Mouse (Mus musculus): ENCODE measurements around the gene Cxcl5.

The Cxcl5 gene

GRCm38 (mm10) chr5:90759077-90760065, at the start of gene Cxcl5:
Cxcl5 (plus strand) TSS chr5:90759360.
- DNase-seq (ENCODE audit: low spot score): no peak

DNA sequence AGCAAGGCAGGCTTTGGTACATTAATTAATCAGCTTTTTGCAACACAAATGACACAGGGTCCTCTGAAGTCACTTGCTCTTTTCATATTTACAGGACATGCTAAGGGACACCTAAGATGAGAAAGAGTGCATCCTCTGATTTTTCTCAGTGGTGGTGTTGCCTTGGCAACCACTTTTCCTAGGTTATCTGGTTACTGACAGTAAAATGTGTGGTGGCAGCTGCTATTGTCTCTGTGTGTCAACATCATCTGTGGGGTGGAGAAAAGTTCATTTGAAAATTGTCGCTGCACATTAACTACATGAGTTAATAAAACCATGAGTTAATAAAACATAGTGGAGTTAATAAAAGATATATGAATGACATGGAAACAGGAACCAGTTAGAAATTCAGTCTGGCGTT, 47.8 kb upstream of the Cxcl5 start:
- no peak for DNase-seq (ENCODE audit: low spot score)

DNA sequence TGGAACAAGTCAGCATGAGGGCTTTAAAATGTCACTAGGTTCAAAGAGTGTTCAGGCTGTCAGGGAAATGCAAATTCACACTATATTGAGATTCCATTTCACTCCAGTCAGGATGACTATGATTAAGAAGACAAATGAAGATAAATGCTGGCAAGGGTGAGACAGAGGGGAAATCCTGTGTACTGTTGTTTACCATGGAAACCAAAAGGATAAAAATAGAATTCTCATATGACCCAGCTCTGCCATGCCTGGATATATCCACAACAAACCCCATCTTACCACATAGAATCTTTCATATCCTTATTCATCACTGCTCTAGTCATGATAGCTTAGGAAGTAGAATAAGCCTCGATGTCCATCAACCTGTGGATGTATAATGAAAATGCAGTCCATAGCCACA, 41.2 kb upstream of the Cxcl5 start:
- DNase-seq (ENCODE audit: low spot score): no peak

DNA sequence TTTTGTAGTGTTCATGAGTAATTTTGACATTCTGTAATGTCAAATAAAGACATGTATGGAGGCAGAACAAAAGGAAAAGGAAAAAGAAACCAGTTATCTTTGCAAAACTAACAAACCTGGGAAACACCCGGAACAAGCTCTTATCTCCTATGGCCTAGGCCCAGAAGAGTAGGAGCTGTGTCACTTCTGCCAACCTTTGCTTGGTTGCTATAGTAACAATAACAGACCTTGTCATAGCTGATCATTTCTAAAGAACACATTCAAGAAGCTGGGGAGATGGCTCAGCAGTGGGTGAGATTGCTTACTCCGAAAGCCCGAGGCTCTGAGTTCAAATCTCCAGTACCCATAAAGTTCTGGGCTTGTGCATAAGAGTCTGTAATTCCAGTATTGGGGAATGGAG, 36.5 kb upstream of the Cxcl5 start:
- no peak for DNase-seq (ENCODE audit: low spot score)

GRCm38 (mm10) chr5:90728254-90728653, 30.9 kb upstream of the Cxcl5 start:
- DNase-seq (ENCODE audit: low spot score): no peak

- no peak for DNase-seq (ENCODE audit: low spot score)
Measured at GRCm38 (mm10) chr5:90731480-90731879, 27.7 kb upstream of the Cxcl5 start.

- no peak for DNase-seq (ENCODE audit: low spot score)
Measured at GRCm38 (mm10) chr5:90742029-90742428, 17.1 kb upstream of the Cxcl5 start.

DNA sequence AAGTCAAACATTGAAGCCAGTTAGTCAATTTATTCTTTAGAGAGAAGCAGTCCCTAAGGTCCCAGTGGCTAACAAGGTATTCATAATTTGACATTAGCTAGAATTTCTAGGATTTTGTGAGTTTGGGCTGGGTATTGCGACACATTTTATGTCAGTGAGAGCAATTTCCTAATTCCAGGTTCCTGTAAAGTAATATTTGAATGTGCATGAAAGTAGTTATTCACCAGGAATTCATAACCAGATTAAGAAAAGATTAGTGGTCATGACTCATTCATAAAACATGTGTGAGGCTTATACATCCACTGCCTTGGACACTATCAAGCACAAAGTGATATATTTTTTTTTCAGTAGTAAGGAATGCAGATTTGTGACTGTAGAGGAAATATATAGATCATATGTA, 5.2 kb upstream of the Cxcl5 start:
- no peak for DNase-seq (ENCODE audit: low spot score)

DNA sequence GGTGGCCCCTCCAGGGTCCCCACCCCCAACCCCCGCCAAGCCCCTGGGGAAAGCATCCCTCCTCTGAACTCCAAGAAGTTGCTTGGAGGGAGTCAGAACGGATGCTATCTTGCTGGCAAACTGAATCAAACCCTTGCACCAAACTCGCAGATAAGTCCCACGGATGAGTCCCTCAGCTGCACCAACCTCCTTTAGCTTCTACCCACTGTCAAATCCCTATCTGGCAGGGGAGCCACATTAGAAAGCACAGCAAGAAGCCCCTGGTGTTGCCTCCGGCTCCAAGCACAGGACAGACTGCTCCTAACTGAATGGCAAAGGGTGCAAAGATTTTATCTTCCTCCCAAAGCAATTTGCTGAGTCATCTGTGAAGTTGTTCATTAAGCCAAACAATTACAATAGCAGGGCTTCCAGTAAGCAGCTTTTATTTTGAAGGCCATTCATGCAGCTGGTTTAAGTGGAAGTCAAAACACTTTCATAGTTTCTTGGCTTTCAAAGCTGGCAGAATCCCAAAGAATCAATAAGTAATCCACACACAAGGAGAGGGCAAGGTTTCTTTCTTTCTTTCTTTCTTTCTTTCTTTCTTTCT, 1.0 kb upstream of the Cxcl5 start:
- no peak for DNase-seq (ENCODE audit: low spot score)

DNA sequence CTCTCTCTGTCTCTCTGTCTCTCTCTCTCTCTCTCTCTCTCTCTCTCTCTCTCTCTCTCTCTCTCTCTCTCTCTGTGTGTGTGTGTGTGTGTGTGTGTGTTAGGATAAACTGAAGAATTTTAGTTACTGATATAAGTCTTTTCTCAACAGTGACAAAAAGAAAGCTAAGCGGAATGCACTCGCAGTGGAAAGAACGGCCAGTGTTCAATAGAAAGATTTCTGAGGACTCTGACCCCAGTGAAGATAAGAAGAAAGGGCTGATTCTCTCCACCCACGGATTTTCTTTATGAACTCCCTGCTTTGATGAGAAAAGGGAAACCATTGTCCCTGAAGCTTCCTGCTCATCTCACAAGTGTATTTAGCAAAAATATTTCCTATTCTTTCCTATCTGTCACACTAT, 1.1 kb downstream of the Cxcl5 start:
- no peak for DNase-seq (ENCODE audit: low spot score)

DNA sequence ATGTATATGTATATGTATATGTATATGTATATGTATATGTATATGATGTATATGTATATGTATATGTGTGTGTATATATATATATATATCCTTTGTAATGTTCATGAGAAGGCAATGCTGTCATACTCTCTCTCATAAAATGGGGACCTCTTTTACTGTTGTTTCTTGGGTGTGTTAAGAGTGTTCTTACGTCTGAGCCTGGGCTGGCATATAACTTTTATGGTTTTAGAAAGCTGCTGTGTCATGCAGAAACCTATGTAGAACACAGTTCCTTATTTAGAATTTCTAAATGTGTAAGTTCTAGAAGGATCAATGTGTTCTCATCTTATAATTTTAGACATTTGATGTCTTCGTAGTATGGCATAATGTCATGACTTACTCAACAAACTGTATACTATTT, 1.7 kb downstream of the Cxcl5 start:
- no peak for DNase-seq (ENCODE audit: low spot score)

DNA sequence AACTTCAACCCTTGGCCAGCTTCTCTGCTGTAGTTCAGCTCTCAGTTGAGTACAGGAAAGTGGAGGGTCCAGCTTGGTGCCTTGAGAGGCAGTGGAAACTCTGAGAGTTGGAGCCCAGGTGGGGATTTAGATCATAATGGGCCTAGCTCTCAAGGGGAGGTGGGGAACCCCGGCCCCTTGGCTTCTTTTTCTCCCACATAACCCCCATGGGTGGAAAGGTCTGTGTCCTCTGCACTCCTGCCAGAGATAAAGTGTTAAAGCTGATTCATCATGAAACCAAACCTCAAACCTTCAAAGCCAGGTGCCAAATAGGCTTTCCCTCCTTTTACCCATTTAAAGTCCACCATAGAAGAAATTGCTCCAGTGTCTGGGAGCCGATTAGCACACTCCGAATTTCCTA, 2.7 kb downstream of the Cxcl5 start:
- DNase-seq (ENCODE audit: low spot score): no peak

DNA sequence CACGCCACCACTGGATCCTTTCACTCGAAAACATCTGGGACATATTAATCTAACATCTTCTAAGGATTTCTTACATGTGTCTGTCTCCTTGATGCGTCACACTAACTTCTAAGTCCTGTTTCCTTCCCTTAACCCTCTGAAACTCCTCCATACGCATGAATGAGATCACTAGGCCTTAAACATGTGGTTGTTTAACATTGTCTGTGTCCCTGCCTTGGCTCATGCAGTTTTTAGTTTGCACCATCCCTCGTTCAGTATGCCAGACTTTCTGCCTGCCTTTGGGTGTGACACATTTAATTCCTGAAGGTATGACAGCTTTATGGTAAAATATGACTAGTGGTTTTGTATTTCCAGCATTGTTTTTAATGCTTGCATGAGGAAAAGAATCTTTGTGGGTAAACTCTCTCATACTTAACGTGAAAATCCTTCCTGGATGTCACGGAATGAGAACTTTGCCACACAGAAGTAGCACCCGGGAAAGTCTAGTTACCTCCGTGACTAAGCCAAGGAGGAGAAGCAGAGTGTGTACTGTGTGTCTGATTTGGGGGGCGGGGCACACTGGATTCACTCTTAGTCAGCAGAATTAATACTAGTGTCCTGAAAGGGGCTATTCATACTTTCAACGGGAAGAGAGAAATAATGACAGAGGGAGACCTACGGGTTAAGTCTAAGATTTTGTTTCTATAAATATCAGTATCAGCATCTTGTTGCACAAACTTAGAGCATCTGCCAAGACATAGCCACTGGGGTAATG, 4.9 kb downstream of the Cxcl5 start:
- DNase-seq (ENCODE audit: low spot score): no peak

DNA sequence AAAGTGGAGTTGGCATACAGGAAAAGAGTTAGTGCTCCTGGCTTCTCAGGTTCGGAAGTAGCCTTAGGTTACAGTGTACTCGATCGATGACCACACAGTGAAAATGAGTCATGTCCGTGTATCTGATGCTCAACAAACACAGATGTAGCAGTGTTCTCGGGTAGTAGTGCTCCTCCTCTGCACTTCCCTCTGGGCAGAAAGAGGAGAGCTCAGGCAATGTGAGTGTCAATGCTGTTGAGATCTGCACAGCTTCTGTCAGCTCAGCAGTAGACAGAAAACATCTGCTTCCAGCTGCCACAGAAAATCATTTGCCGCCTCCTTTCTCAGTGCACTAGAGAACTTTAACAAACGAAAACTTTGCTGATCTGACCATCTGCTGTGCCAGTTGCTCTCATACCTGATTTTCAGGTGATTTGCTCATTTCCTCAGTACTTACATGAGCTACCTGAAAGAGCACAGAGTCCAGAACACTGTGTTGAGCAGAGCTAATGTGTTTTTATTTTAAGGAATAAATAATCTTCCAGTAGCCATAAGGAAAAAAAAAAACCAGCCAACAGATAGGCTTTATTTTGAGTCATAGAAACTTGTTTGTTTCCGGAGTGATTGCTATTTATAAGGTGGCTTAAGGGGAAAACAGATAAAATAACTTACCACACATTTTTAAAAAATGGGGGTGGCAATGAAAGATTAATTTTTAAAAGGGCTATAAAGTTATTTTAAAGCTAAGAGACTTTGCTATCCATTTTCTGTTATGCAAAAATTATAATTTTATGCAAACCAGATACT, 6.9 kb downstream of the Cxcl5 start:
- no peak for DNase-seq (ENCODE audit: low spot score)

- DNase-seq (ENCODE audit: low spot score): no peak
Measured at GRCm38 (mm10) chr5:90768218-90768617, 9.1 kb downstream of the Cxcl5 start, which contains the start of gene Ppbp. Ppbp (plus strand) TSS chr5:90768518.

DNA sequence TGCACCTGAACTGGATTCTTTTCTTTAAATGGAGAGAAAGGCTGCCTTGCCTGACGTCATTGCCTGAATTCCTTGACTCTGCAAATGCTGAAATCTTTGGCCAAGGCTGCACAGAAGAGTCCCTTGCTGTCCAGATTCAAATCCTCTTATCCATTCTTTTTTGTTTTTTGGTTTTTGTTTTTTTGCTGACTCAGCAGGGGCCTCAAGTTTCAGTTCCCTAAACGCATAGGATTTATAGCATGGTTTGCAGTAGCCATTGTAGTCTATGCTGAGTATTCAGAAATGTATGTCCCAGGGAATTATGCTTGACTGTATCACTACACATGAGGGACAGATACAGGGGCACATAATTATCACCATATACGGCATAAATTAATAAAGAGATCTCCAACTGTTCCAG, 12.2 kb downstream of the Cxcl5 start:
- no peak for DNase-seq (ENCODE audit: low spot score)

DNA sequence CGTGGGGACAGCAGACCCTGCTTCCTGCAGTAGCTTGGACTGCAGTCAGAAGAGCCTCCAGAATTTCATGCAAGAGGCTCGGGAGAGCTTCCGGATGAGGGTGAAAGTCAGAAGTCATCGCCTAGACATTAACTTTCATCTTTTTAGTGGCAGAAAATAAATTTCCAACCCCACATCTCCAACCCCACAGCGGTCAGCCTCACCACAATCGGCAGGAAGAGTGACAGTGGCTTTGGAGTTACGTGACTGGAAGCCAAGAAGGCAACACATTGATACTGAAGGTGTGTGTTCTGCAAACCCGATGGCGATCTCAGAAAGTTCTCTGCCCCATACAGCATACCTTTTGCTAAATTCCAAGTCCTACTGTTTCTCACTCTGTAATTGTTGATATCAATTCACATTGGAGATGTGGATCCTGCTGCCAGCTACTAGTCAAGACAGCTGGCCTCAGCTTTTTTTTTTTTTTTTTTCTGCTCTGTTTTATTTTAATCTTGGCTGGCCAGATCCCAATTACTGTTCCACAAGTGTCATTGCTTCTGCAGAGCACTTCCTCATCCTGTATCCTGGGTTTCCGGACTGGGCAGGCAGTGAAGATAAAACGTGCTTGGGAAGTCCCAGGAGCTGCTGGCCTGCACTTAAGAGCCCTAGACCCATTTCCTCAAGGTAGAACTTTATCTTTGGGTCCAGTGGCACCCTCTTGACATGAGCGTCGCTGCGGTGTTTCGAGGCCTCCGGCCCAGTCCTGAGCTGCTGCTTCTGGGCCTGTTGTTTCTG, 12.9 kb downstream of the Cxcl5 start, which contains the start of gene Pf4:
Pf4 (plus strand) TSS at position 556 of the 774 bp plus-strand sequence.
- no peak for DNase-seq (ENCODE audit: low spot score)

DNA sequence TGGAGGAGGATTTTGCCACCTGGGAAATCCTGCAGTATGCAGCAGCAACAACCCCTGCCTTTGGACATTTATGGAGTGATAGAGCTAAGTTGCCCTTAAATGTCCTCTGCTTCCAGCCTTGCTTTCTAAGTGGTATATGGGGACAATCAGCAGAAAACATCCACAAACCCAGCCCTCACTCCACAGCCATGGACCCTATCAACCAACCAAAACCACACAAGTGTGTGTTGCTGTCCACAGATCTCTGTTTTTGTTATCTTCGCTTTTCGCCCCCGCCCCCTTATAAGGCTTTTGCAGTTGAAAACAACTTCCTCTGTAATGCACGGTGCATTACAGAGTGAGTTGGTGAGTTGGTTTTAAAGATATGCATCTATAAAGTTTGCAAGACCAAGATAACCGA, 16.4 kb downstream of the Cxcl5 start:
- DNase-seq (ENCODE audit: low spot score): no peak

GRCm38 (mm10) chr5:90777621-90778020, 18.5 kb downstream of the Cxcl5 start:
- DNase-seq (ENCODE audit: low spot score): no peak

GRCm38 (mm10) chr5:90778856-90779255, 19.7 kb downstream of the Cxcl5 start:
- no peak for DNase-seq (ENCODE audit: low spot score)

DNA sequence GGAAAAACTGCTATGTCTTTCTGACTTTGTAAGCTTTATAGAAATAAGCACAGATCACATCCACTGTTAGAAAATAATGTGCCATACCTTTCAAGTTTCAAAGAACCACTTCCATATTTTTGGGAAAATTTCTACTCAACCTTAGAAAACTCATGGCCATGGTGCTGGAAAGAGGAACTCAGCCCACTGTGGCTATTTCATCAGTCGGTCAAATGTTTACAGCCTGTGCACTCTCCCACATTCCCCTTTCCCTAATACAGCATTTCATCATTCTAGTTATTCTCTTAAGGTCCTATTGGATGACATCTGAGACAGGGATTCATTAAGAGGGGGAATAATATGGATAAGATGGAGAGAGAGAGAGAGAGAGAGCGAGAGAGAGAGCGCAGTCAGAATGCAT, 24.5 kb downstream of the Cxcl5 start:
- no peak for DNase-seq (ENCODE audit: low spot score)
